Mouse (Mus musculus): ENCODE measurements around the gene Isoc2b.
A peak's percentile ranks its signal among the peaks of the same experiment; 100 is the strongest.
"Not testable (repeated sequence)": the region's sequence is repeated elsewhere in the genome, so short reads cannot be mapped to it uniquely, and the experiment has no call there.

Isoc2b gene

DNA sequence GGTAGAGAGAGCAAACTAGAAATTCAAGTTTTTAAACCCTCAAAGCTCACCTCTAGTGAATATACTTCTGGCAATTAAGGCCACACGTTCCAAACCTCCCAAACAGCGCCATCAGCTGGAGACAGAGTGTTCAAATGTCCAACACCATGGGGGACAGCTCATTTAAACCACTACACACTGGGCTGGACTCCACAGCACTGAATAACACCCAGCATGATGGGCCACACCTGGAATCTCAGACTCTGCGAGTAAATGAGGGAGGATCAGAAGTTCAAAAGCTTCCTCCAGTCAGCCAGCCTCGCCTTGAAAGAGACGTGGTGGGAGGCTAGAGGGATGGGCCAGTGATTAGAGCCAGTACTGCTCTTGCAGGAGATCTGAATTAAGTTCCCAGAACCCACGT, at the start of gene Isoc2b:
Gene Isoc2b (minus strand): TSS at position 126 of the 400 bp plus-strand sequence.
- no peak for DNase-seq

GRCm38 (mm10) chr7:4919096-4919495, 49.0 kb upstream of the Isoc2b start:
- DNase-seq: no peak

- no peak for DNase-seq
Measured at GRCm38 (mm10) chr7:4918681-4919080, 48.6 kb upstream of the Isoc2b start.

DNA sequence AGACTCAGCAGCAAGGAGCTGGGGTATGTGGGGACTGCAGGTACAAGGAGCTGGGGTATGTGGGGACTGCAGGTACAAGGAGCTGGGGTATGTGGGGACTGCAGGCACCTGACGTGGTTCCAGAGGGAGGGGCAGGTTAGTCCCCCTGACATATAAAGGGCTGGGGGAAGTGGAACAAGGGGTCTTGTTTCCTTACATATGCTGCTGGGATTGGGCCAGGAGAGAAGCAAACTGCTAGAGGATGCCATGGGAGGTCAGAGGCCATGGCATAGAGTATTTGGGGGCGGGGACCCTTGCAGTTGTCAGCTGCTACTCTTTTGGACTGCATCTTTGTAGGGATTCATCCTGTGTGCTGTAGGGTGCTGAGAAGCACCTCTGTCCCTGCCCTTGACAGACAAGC, 47.4 kb upstream of the Isoc2b start:
- DNase-seq: no peak

GRCm38 (mm10) chr7:4915669-4916416, 45.8 kb upstream of the Isoc2b start:
- DNase-seq: peak; percentile 46

DNA sequence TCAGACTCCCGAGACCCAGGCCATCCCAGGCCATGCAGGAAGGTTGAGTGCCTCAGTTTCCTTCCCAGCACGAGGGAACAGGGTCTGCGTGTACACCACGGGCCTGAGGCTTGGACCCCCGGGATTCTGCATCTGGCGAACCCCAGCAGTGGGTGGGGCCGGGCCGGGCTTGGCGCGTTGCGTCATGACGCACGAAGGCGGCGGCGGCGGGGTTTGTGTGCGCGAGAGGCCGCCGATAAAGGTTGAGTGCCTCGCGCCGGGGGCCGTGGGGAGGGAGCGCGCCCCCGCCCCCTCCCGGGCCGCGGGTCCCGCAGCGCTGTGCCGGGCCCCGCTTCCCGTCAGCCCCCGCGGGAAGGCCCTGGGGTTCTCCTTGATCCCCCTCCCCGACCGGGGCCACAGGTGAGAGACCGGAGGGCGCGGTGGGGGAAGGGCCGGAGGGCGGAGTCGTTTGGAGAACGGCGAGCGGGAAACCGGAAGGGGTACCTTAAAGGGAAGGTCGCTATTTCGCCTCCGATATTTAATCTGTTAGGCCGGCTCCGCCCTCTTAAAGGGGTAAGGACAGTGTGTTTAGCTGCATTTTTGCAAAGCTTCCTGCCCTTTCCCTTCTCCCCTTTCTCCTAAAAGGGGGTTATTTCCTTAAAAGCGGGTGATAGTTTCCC, 45.1 kb upstream of the Isoc2b start, which contains the start of gene Zfp628:
Gene Zfp628 (plus strand): TSS at position 211 of the 659 bp plus-strand sequence.
- DNase-seq: peak; percentile 94

DNA sequence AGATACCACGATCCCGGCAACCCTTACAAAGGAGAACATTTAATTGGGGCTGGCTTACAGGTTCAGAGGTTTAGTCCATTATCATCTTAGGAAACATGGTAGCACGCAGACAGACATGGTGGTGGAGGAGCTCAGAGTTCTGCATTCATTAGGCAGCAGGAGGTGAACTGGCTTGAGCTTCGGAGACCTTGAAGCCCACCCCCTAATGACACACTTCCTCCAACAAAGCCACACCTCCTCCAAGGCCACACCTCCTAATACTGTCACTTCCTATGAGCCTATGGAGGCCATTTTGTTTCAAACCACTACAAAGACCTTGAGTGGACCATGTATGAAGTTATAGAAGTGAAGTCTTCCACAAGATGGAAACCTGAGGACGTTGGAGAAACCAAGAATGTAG, 42.2 kb upstream of the Isoc2b start:
- no peak for DNase-seq

DNA sequence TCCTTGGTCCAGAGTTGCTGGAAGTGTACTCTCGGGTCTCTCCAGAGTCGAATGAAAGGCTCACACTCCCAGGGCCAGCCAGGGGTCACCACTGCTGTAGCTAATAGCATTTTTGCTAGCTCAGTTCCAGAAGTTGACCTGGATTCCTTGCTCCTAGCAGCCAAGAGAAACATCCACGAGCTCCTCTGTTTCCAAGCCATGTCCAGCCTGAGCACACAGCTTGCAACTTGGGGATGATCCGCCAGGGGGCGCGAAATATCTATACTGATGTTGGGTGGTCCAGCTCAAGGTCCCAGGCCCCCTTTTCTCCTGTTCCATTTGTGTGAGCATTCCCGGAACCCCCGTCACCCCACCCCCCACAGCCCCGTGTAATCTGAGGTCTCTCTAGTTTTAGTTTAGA, 41.5 kb upstream of the Isoc2b start:
- no peak for DNase-seq

- no peak for DNase-seq
Measured at GRCm38 (mm10) chr7:4906466-4906950, 36.5 kb upstream of the Isoc2b start, which contains the start of gene Gm36210. TSS of gene Gm36210 (minus strand) at chr7:4906516.

DNA sequence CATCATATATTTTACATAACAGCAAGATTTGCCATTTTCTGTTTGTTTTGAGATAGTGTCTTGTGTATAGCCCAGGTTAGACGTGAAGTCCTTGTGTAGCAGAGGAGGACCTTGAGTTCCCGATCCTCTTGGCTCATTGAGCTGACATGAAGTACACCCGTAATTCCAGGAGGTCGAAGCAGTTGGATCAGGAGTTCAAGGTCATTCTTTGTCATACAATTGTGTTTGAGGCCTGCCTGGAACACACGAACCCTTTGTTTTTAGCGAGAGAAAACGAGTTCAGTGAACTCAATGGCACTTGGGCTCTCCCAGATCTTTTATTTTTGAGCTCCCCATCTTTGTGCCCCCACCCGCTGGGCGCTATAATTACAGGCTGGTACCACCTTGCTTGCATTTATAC, 32.3 kb upstream of the Isoc2b start:
- no peak for DNase-seq

GRCm38 (mm10) chr7:4901171-4901570, 31.1 kb upstream of the Isoc2b start:
- DNase-seq: no peak

- no peak for DNase-seq
Measured at GRCm38 (mm10) chr7:4900523-4900851, 30.4 kb upstream of the Isoc2b start.

GRCm38 (mm10) chr7:4899649-4900522, 29.8 kb upstream of the Isoc2b start:
- no peak for DNase-seq

- no peak for DNase-seq
Measured at GRCm38 (mm10) chr7:4898851-4899648, 29.0 kb upstream of the Isoc2b start.

DNA sequence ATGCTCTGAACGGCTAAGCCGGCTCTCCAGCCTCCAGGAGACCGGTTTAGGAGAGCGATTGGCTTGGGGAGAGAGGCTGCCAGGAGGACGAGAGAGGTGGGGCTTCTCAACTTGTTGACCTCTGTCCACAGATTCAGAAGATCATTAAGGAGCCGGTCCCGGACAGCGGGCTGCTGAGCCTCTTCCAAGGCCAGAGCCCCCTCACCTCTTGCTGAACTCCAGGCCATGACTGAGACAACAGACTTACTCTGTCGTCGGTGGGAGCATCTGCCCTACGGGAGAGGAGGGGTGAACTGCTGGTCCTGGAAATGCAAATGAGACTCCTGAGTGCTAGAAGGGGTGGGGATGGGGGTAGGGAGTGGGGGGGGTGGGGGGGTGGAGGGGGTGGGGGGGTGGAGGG, 25.1 kb upstream of the Isoc2b start:
- DNase-seq: no peak

GRCm38 (mm10) chr7:4886680-4887079, 16.6 kb upstream of the Isoc2b start:
- no peak for DNase-seq

DNA sequence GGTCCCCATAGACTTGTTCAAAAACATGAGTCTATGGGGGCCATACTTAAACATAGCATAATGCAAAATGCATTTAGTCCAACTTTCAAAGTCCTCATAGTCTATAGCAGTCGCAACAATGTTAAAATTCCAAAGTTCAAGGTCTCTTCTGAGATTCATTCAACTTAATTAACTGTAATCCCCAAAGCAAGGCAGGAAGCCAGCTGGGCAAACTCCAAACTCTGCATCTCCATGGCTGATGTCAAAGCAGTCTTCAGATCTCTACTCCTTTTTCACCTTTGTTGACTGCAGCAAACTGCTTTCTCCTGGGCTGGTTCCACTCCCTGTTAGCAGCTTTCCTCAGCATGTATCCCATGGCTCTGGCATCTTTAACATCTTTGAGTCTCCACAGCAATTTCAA, 9.0 kb upstream of the Isoc2b start:
- DNase-seq: not testable (repeated sequence)

- DNase-seq: no peak
Measured at GRCm38 (mm10) chr7:4878186-4878585, 8.1 kb upstream of the Isoc2b start.

- DNase-seq: no peak
Measured at GRCm38 (mm10) chr7:4877226-4877625, 7.2 kb upstream of the Isoc2b start.

- peak; percentile 86 for DNase-seq
Measured at GRCm38 (mm10) chr7:4876753-4877221, 6.7 kb upstream of the Isoc2b start, which contains the start of gene Isoc2a. TSS of gene Isoc2a (plus strand) at chr7:4877153.

DNA sequence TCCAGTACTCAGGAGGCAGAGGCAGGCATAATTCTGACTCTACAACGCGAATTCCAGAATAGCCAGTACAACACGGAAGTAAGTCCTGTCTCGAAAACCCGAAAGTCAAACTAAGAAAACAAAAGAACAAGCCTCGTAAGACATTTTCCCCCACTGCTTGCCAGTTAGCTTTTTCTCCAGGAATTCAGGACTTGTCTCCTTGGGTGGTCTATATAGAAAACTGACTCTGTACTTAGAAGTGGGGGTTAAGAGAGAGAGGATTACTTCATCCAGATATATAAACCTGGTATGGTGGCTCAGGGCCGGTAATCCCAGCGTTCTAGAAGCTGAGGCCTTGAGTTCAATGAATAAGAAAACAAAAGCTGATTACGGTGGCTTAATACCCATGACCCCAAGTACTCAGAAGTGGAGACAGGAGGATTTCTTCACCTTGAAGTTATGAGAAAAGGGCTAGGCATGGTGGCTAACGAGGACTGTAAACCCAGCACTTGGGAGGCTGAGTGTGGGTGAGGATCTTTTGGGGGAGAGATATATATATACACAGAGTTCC, 3.4 kb downstream of the Isoc2b start:
- DNase-seq: no peak
